Mouse (Mus musculus): ENCODE results near the gene Snx5. TPM values are rescaled to one million over a fixed set of nuclear protein-coding genes. Genes with fewer than 3 reads are reported as not detected.
A peak's percentile ranks its signal among the peaks of the same experiment; 100 is the strongest.

Gene Snx5
- total RNA-seq, 2 experiments from 2014 or later, result 164 to 178 TPM

DNA sequence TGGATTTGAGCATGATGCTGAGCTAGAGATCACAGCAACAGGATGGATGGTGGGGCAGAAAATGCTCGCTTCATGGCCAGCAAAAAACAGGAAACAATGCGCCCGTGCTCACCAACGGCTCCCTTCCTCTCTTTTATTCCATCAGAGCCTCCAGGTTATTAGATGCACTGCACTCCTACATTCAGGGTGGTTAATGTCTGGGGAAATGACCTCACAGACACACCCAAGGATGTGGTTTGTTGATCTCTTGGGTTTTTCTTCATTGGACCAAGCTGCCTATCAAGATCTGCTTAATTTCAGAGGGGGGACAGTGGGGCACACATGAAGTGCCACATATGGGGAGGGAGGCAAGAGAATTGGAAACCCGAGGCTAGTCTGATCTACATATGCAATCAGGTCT lies 39.6 kb downstream of the Snx5 start:
- ATAC-seq (ENCODE audit: poor library complexity, severe bottlenecking), result peak; percentile 78

GRCm38 (mm10) chr2:144230498-144230897 lies 40.2 kb downstream of the Snx5 start:
- ATAC-seq (ENCODE audit: poor library complexity, severe bottlenecking), result peak; percentile 24

DNA sequence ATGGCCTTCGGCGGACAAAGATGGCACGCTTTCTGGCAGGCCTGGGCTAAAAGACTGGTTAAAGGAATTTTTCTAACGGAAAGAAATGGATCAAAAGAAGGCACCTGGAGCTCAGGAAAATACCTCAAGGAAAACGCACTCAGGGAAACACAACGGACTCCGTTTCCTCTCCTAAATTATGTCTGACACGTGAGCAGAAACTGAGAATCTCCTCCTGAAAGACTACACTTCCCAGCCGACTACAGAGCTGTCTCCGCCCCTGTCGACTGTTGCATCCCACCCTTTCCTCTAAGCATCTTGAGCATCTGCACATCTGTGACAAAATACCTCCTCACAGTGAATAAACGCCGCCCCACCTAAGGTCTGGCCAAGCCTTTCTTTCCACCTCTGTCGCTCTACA lies 41.1 kb downstream of the Snx5 start:
- no peak for ATAC-seq (ENCODE audit: poor library complexity, severe bottlenecking)

DNA sequence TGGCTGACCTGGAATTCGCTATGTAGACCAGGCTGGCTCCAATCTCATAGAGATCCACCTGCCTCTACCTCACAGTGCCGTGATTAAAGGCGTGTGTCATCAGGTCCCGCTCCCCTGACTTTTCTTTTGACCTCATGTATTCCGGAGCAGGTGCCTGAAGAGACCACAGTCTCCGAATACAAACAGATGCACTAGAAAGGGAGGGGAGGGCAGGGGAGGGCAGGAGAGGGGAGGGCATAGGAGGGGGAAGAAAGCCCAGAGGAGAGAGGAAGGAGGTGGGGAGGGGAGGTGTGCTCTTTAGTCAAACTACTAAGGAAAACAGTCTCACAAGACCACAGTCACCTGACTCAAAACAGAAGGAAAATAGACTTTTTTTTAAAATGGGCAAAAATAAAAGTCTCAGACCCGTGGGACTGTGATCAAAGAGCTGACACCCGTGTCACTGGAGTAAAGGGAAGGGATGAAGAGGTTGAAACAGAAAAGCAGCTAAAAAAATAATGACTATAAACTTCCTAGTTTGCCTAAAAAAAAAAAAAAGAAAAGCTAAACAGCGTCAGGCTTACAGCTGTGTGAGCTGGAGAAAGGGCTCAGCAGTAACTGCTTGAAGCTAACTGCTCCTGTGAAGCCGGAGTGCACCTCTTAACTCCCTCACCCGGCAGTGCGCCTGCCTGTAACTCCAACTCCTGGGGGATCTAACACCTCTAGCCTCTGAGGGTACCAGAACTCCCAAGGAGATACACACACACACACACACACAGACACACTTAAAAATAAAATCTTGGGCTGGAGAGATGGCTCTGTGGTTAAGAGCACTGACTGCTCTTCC lies 42.0 kb downstream of the Snx5 start:
- no peak for ATAC-seq (ENCODE audit: poor library complexity, severe bottlenecking)

DNA sequence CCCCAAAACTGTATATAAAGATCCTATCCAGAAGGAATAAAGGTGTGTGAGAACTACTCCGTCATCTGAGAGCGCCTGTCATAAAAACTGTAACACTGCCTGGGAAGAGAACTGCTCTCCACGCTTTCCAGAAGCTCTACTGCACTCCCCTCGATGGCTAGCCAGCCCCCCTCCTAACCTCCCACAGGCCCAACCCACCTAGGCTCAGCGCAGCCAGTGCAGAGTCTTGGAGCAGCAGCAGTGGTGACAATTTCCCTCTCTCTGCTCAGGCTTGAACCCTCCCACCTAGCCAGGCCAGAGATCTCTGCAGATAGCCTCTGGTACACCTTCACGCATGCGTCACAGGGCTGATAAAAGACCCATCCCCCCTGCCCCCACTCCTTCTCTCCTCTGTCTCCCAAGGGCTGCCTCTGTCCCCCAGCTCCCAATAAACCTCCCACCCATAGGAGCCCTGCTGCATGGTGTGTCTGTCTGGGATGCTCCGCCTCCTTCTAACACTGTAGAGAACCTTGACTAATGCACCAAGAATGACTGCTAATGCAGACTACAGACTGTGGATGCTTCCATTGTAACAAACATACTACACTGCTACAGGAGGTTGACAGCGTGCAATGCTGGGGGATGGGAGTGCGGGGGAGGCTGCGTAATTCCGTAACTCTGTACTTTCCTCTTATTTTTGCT lies 43.7 kb downstream of the Snx5 start:
- no peak for ATAC-seq (ENCODE audit: poor library complexity, severe bottlenecking)

DNA sequence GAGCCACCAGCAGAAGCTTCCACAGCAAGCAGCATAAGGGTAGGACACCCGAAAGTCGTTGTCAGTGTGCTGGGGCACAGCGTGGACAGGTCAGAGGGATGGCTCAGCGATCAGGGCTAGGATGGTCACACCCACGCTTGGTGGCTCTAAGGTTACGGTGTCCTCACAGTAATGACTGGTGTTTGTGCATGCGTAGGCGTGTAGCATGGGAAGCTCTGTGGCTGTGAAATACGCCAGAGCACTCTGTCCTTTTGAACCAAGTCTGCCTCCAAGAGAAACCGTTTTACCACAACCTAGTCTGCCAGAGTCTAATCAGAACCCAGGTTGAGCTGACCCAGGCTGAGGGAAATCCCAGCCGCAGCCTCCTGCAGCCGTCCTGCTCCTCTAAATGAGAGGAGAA lies 46.4 kb downstream of the Snx5 start:
- peak; percentile 55 for ATAC-seq (ENCODE audit: poor library complexity, severe bottlenecking)

- ATAC-seq (ENCODE audit: poor library complexity, severe bottlenecking), result no peak
Observed at GRCm38 (mm10) chr2:144215601-144216000, 55.1 kb downstream of the Snx5 start.

DNA sequence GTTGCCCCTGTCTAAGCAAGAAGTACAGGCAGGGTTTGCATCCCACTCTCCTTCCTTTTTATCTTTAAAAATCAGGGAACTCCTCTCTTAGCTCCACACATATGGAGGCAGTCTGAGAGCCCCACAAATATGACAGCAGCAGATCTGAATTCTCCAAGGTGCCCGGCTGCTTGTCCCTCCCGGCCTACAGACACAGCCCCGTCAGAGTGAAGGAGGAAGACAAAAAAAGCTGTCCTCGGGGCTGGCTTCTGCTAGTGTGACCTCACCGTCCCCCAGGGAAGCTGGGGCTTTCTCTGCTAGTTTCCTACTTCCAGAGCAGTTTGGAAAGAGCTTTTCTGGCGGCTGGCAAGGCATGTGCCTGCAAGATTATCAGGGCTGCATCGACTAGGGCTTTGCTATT lies 55.5 kb downstream of the Snx5 start:
- ATAC-seq (ENCODE audit: poor library complexity, severe bottlenecking), result no peak

- ATAC-seq (ENCODE audit: poor library complexity, severe bottlenecking), result no peak
Observed at GRCm38 (mm10) chr2:144214508-144215185, 56.1 kb downstream of the Snx5 start.

- peak; percentile 88 for ATAC-seq (ENCODE audit: poor library complexity, severe bottlenecking)
Observed at GRCm38 (mm10) chr2:144213803-144214202, 56.9 kb downstream of the Snx5 start.

- no peak for ATAC-seq (ENCODE audit: poor library complexity, severe bottlenecking)
Observed at GRCm38 (mm10) chr2:144209425-144209824, 61.3 kb downstream of the Snx5 start.

DNA sequence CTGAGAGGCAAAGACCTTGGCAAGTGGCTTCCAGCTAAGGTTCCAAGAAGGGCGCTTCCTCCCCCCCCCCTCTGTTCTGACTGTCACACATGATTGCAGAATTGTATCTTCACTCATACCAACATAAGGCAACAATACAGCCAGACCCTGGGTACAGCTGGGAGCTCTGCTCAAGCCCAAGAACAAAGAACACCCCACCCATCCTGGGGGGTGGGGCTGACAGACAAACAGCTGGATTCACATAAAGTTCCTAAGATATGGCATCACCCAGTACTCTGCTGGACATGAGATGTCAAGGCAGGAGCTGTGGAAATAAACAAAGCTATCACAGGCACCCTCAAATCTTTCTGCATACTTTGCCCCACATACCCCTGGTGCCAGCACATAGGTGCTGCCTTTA lies 63.3 kb downstream of the Snx5 start:
- no peak for ATAC-seq (ENCODE audit: poor library complexity, severe bottlenecking)

DNA sequence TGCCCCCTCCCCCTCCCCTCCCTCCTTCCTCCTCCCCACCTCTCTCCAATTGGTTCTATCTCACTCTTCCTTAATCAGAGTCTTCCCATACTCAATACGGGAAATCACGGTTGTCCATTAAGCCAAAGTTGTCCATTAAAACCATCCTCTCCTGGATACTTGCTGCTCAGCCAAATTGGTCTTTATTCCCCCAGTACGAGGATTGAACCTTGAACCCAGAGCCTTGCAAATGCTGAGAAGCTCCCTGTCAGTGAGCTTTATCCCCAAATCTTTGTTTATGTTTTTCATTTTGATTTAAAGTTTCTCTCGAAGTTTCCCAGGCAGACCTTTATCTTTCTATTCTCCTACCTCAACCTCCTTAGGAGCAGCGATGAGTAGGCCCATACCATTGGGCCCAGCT lies 67.7 kb downstream of the Snx5 start:
- no peak for ATAC-seq (ENCODE audit: poor library complexity, severe bottlenecking)

GRCm38 (mm10) chr2:144202567-144202966 lies 68.1 kb downstream of the Snx5 start:
- no peak for ATAC-seq (ENCODE audit: poor library complexity, severe bottlenecking)

- no peak for ATAC-seq (ENCODE audit: poor library complexity, severe bottlenecking)
Observed at GRCm38 (mm10) chr2:144202151-144202550, 68.6 kb downstream of the Snx5 start.

Other genes starting within 250 kb of the Snx5 start
- not detected in 2 replicates for gene Banf2, start 237.8 kb downstream of the Snx5 start, total RNA-seq (2015)
- not detected in 2 replicates for gene Banf2, start 237.8 kb downstream of the Snx5 start, total RNA-seq (2017)
- 6.8 and 9.4 TPM in 2 replicates for gene Mgme1, start 243 bp downstream of the Snx5 start, total RNA-seq (2015)
- 12.8 and 13.2 TPM in 2 replicates for gene Mgme1, start 243 bp downstream of the Snx5 start, total RNA-seq (2017)
- not detected in 2 replicates for gene Ovol2, start 61.2 kb upstream of the Snx5 start, total RNA-seq (2015)
- gene Ovol2, start 61.2 kb upstream of the Snx5 start, total RNA-seq (2017), result not detected in 2 replicates
- gene Kat14, start 98.1 kb upstream of the Snx5 start, total RNA-seq (2015), result 36.6 and 44.1 TPM in 2 replicates
- gene Kat14, start 98.1 kb upstream of the Snx5 start, total RNA-seq (2017), result 22.0 and 24.2 TPM in 2 replicates
- gene Pet117, start 98.1 kb upstream of the Snx5 start, total RNA-seq (2015), result not detected in 2 replicates
- gene Pet117, start 98.1 kb upstream of the Snx5 start, total RNA-seq (2017), result not detected in 2 replicates

All from megakaryocyte, adult 5-6 weeks (primary cell).